Mouse (Mus musculus) hindbrain, embryonic 14.5 days (tissue): Measurements from ENCODE around the gene Bhmt. TPM values are rescaled to one million over a fixed set of nuclear protein-coding genes. Genes with fewer than 3 reads are reported as not detected.

ENCODE experiments used
- ATAC-seq: fragments of 200-750 bp; cut with Nextera tagmentation; 2 replicates; pipeline ENCODE4 v1.8.0; 2017; ENCODE audit warnings: moderate number of reproducible peaks, mild to moderate bottlenecking, moderate TSS enrichment, moderate library complexity; ENCODE audit not compliant: low FRiP score
- DNase-seq: peaks from one replicate; pipeline ENCODE4 v3.0.0-alpha.2; 2015; ENCODE audit warnings: low spot score
- H3K27ac ChIP-seq: fragments of 300-500 bp; sonication (generic); 2 replicates; pipeline ENCODE4 v1.5.1; 2014; ENCODE audit warnings: mild to moderate bottlenecking, moderate library complexity
- H3K27me3 ChIP-seq: fragments of 300-500 bp; sonication (generic); 2 replicates; pipeline ENCODE4 v1.6.1; 2014; ENCODE audit warnings: mild to moderate bottlenecking, low read length, mixed read lengths; ENCODE audit not compliant: control insufficient read depth, insufficient read depth
- H3K36me3 ChIP-seq: fragments of 300-500 bp; sonication (generic); replicated peaks from 2 replicates; pipeline ENCODE4 v1.6.1; 2014; ENCODE audit not compliant: control insufficient read depth, insufficient read depth
- H3K4me1 ChIP-seq: fragments of 300-500 bp; sonication (generic); replicated peaks from 2 replicates; pipeline ENCODE4 v1.6.1; 2014; ENCODE audit warnings: antibody characterized with exemption, low read length, mixed read lengths; ENCODE audit not compliant: control insufficient read depth, insufficient read depth
- H3K4me2 ChIP-seq: fragments of 300-500 bp; sonication (generic); replicated peaks from 2 replicates; pipeline ENCODE4 v1.6.1; 2014; ENCODE audit warnings: mild to moderate bottlenecking, moderate library complexity
- H3K4me3 ChIP-seq: fragments of 300-500 bp; sonication (generic); replicated peaks from 2 replicates; pipeline ENCODE4 v1.5.1; 2014; ENCODE audit warnings: mild to moderate bottlenecking, low read length
- H3K9ac ChIP-seq: fragments of 300-500 bp; sonication (generic); 2 replicates; pipeline ENCODE4 v1.6.1; 2014
- H3K9me3 ChIP-seq: fragments of 300-500 bp; sonication (generic); 2 replicates; pipeline ENCODE4 v1.6.1; 2016; ENCODE audit warnings: low read length; ENCODE audit not compliant: control insufficient read depth
- WGBS: fragments of 180-500 bp; shearing (Covaris S2); extraction: QIAGEN DNeasy Blood & Tissue Kit; methylation state at CpG from one replicate; pipeline ENCODE4 v1.1.7; 2014; 5-methylcytosine and 5-hydroxymethylcytosine counted together
- polyA plus RNA-seq: library from polyadenylated mRNA; unstranded; fragments of >200 nt; fragmentation: Nextera tagmentation; extraction: Ambion mirVana; gene quantifications from 2 replicates; pipeline ENCODE4 v1.2.1, GENCODE M21; 2014

Gene Bhmt
- polyA plus RNA-seq, 1 experiment from 2014 or later: 1.2 TPM

DNA sequence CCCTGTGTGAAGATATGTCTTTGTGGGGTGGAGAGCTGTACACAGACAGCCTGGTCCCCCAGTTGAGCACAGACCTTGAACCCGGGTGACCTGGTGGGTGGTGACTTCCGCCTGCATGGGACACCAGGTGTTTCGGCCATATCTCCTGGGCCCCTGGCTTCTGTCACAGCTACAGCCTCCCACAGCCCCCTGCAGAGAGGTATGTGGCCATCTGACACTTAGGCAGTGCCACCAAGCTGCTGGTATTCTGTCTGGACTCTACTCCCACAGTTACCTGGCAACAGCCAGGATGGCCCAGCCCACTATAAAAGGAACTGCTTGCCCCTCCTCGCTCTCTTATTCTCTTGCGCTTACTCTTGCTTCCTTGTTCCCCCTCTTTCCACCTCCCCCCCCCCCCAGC, 20.2 kb upstream of the Bhmt start:
- Histone ChIP-seq H3K27ac (no peak overlapping the region), H3K9ac (no peak overlapping the region), H3K36me3 (no peaks in the 10 kb centered on the region), H3K27me3 (no peaks in the 10 kb centered on the region), H3K4me1 (no peaks in the 10 kb centered on the region), H3K9me3 (no peaks in the 10 kb centered on the region), H3K4me3 (no peak overlapping the region), H3K4me2 (no peak overlapping the region)
- ATAC-seq (no peak), DNase-seq (no peak)
- 71% methylated on average over 5 of the region's 5 CpGs for WGBS

- Histone ChIP-seq H3K36me3 (no peaks in the 10 kb centered on the region), H3K9me3 (no peaks in the 10 kb centered on the region), H3K4me2 (no peak overlapping the region), H3K27me3 (no peaks in the 10 kb centered on the region), H3K4me1 (no peaks in the 10 kb centered on the region), H3K9ac (no peak overlapping the region), H3K27ac (no peak overlapping the region), H3K4me3 (no peak overlapping the region)
- ATAC-seq (no peak), DNase-seq (no peak)
- WGBS: 93% methylated on average over 6 of the region's 6 CpGs
Observed at GRCm38 (mm10) chr13:93653382-93653781, 15.6 kb upstream of the Bhmt start.

GRCm38 (mm10) chr13:93648387-93649130, 10.8 kb upstream of the Bhmt start:
- Histone ChIP-seq H3K9ac (no peak overlapping the region), H3K4me2 (no peak overlapping the region), H3K4me1 (no peaks in the 10 kb centered on the region), H3K9me3 (no peaks in the 10 kb centered on the region), H3K36me3 (no peaks in the 10 kb centered on the region), H3K27me3 (no peaks in the 10 kb centered on the region), H3K27ac (no peak overlapping the region), H3K4me3 (no peak overlapping the region)
- 86% methylated on average over 7 of the region's 7 CpGs for WGBS
- no peak for DNase-seq
- no peak for ATAC-seq

GRCm38 (mm10) chr13:93639636-93640035, 1.9 kb upstream of the Bhmt start:
- DNase-seq (no peak), ATAC-seq (no peak)
- Histone ChIP-seq H3K9ac (no peak overlapping the region), H3K27ac (no peak overlapping the region), H3K27me3 (no peaks in the 10 kb centered on the region), H3K4me3 (no peak overlapping the region), H3K36me3 (no peaks in the 10 kb centered on the region), H3K9me3 (no peaks in the 10 kb centered on the region), H3K4me2 (no peak overlapping the region), H3K4me1 (no peaks in the 10 kb centered on the region)
- 77% methylated on average over 4 of the region's 4 CpGs for WGBS

GRCm38 (mm10) chr13:93636561-93636960, 1.2 kb downstream of the Bhmt start:
- Histone ChIP-seq H3K4me2 (no peak overlapping the region), H3K4me3 (no peak overlapping the region), H3K36me3 (no peaks in the 10 kb centered on the region), H3K9ac (no peak overlapping the region), H3K4me1 (no peaks in the 10 kb centered on the region), H3K27me3 (no peaks in the 10 kb centered on the region), H3K9me3 (no peaks in the 10 kb centered on the region), H3K27ac (no peak overlapping the region)
- DNase-seq (no peak), ATAC-seq (no peak)
- 77% methylated on average over 1 of the region's 1 CpGs for WGBS

GRCm38 (mm10) chr13:93632927-93633326, 4.8 kb downstream of the Bhmt start:
- Histone ChIP-seq H3K4me3 (no peak overlapping the region), H3K27ac (no peak overlapping the region), H3K27me3 (no peaks in the 10 kb centered on the region), H3K9me3 (no peaks in the 10 kb centered on the region), H3K4me2 (no peak overlapping the region), H3K9ac (no peak overlapping the region), H3K4me1 (no peaks in the 10 kb centered on the region), H3K36me3 (no peaks in the 10 kb centered on the region)
- DNase-seq: no peak
- no peak for ATAC-seq
- WGBS: 92% methylated on average over 5 of the region's 5 CpGs

DNA sequence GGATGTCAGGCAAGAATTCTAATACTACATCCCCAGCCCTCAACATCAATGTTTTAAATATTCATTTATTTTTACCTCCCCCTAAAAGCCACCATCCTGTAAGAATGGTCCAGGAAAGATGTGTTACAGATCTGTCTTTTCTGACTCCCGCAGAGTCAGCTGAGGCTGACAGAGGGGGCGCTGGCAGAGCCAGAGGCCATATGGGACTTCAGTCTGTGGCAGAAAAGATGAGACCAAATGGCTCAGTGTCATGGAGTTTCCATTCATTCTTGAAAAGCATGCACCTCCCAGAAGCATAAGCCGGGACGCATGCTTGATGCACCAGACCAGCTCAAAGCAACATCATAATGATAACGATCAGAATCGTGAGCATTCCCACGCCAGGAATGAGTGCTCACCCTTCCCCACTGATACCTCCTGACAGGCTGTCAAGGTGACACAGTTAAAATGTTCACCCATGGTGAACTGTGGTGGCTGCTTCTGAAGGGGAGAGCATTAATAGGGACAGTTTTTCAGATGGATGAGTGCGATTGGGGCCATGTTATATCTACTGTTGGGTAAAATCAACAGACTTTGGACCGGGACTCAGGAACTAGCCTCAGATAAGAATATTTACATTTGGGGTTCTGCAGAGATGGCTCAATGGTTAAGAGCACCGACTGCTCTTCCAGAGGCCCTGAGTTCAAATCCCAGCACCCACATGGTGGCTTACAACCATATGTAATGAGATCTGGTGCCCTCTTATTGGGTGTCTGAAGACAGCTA, 6.6 kb downstream of the Bhmt start:
- Histone ChIP-seq H3K4me1 (no peaks in the 10 kb centered on the region), H3K4me2 (no peak overlapping the region), H3K36me3 (no peaks in the 10 kb centered on the region), H3K9ac (no peak overlapping the region), H3K4me3 (no peak overlapping the region), H3K27ac (no peak overlapping the region), H3K27me3 (no peaks in the 10 kb centered on the region), H3K9me3 (no peaks in the 10 kb centered on the region)
- no peak for ATAC-seq
- 86% methylated on average over 10 of the region's 10 CpGs for WGBS
- no peak for DNase-seq

DNA sequence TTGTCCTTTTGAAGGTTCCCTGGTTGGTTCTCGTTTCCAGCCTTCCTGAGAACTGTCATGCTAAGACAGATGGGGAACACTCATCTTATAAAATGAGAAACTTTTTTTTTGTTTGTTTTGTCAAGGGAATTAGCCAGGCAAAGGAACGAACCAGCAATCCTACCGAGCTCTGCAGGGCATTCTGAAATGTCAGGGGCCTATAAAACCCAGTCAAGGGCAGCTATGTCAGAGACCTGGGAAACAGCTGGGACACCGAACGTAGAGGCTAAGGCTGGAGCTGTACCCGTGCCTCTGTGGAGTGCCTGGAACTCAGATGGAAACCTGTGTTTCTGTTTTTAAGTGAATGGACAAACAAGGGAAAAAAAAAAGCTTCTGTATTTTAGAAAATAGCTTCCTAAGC, 8.9 kb downstream of the Bhmt start:
- H3K9me3 ChIP-seq: no peaks in the 10 kb centered on the region
- H3K4me3 ChIP-seq: no peak overlapping the region
- WGBS: 28% methylated on average over 6 of the region's 6 CpGs
- H3K27ac ChIP-seq: no peak overlapping the region
- ATAC-seq: no peak
- H3K9ac ChIP-seq: no peak overlapping the region
- no peaks in the 10 kb centered on the region for H3K36me3 ChIP-seq
- no peaks in the 10 kb centered on the region for H3K27me3 ChIP-seq
- no peaks in the 10 kb centered on the region for H3K4me1 ChIP-seq
- no peak for DNase-seq
- H3K4me2 ChIP-seq: no peak overlapping the region

GRCm38 (mm10) chr13:93614361-93614948, 23.3 kb downstream of the Bhmt start:
- H3K36me3 ChIP-seq: no peaks in the 10 kb centered on the region
- 33% methylated on average over 6 of the region's 6 CpGs for WGBS
- no peak for ATAC-seq
- H3K4me2 ChIP-seq: no peak overlapping the region
- H3K27me3 ChIP-seq: no peaks in the 10 kb centered on the region
- no peak overlapping the region for H3K4me3 ChIP-seq
- no peaks in the 10 kb centered on the region for H3K9me3 ChIP-seq
- H3K4me1 ChIP-seq: no peaks in the 10 kb centered on the region
- H3K9ac ChIP-seq: no peak overlapping the region
- no peak overlapping the region for H3K27ac ChIP-seq
- DNase-seq: no peak
